Comparison of ENCODE assay signal across 26 mouse cellular contexts in the genomic region with DNA sequence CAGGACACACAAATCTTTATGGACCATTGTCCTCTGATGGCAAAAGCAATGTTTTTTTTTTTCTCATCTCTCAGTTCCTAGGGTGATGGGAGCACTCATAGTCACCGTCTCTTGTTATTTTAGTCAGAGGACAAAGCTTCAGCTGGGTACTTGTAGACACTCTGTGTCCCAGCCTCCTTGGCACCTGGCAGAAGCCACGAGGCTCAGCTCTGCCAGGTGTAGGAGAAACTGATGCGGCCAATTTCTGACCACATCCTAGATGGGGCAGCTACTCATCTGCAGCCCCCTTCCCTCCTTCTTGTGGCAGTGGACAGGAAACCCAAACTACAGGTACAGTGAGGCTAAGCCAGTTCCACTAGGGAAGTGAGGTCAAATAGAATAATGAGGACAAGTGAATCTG.
DNase-seq lines count a peak whose midpoint lies in the region; ATAC-seq and TF ChIP-seq lines count a peak whose summit lies in the region.
"Had no signal": no experiment of that assay in that cellular context is flagged by ENCODE, and none has a peak within 500 bp of the region (broad histone marks: within the 10 kb centered on the region; RNA-seq: fewer than 3 reads in every experiment).

No protein-coding gene starts in this region.

- peak; percentile 39 for DNase-seq in cerebellum, adult 9-10 months
- no peak for DNase-seq in cerebellum, postnatal 36 days
- no peak for DNase-seq in gastrocnemius, adult 2 months
- no peak for DNase-seq in gastrocnemius, adult 18-20 months (ENCODE audit: low spot score)
- DNase-seq in heart, embryonic 10.5 days (ENCODE audit: low spot score), result peak; percentile 35
- no peak for DNase-seq in heart, postnatal 36 days
- DNase-seq in midbrain, embryonic 11.5 days (ENCODE audit: low spot score, missing footprints), result peak; percentile 37
- DNase-seq: adrenal gland, adult 2 months; adrenal gland, postnatal 14 days; embryo, embryonic 11 days; gastrocnemius, postnatal 14 days; heart, postnatal 4 days; kidney, adult 18-20 months; kidney, adult 9 months had no signal

- no peaks in the 10 kb centered on the region for H3K9me3 ChIP-seq in heart, embryonic 10.5 days
- H3K9me3 ChIP-seq in midbrain, embryonic 11.5 days (ENCODE audit: control insufficient read depth, low read length), result no peaks in the 10 kb centered on the region
- H3K9me3 ChIP-seq in midbrain, embryonic 16.5 days (replicated peaks; ENCODE audit: control insufficient read depth, low read length, poor library complexity, severe bottlenecking), result no peaks in the 10 kb centered on the region
- H3K9me3 ChIP-seq: embryonic facial prominence, embryonic 10.5 days; embryonic facial prominence, embryonic 13.5 days; forebrain, embryonic 12.5 days; forebrain, embryonic 15.5 days had no signal

- no peak overlapping the region for H3K4me2 ChIP-seq in midbrain, embryonic 11.5 days
- H3K4me2 ChIP-seq in midbrain, embryonic 16.5 days (ENCODE audit: low read length), result no peak overlapping the region
- H3K4me2 ChIP-seq: embryonic facial prominence, embryonic 13.5 days; forebrain, embryonic 12.5 days; forebrain, embryonic 15.5 days; heart, embryonic 13.5 days; hindbrain, embryonic 14.5 days had no signal

- H3K4me1 ChIP-seq in heart, embryonic 10.5 days, result peaks cover 6% of the 10 kb centered on the region; the same call in 1 of the 2 replicates
- no peaks in the 10 kb centered on the region for H3K4me1 ChIP-seq in midbrain, embryonic 11.5 days (ENCODE audit: control insufficient read depth, insufficient read depth, low read length)
- H3K4me1 ChIP-seq in midbrain, embryonic 16.5 days (ENCODE audit: control insufficient read depth, insufficient read depth, low read length), result no peaks in the 10 kb centered on the region
- H3K4me1 ChIP-seq: forebrain, embryonic 12.5 days; forebrain, embryonic 15.5 days had no signal

- no peaks in the 10 kb centered on the region for H3K36me3 ChIP-seq in heart, embryonic 10.5 days
- H3K36me3 ChIP-seq in midbrain, embryonic 11.5 days (ENCODE audit: control insufficient read depth, insufficient read depth, low read length), result no peaks in the 10 kb centered on the region
- H3K36me3 ChIP-seq in midbrain, embryonic 16.5 days (ENCODE audit: control insufficient read depth, insufficient read depth, low read length), result no peaks in the 10 kb centered on the region
- H3K36me3 ChIP-seq: embryonic facial prominence, embryonic 10.5 days; embryonic facial prominence, embryonic 13.5 days; forebrain, embryonic 12.5 days; forebrain, embryonic 15.5 days; heart, embryonic 13.5 days had no signal

- intact Hi-C loops in gastrocnemius, adult 2 months (cut with DNase I), result loop anchor here (2.0 kb wide), 1 partner anchor 30 kb away; no protein-coding TSS in a partner anchor
- intact Hi-C loops in heart, postnatal 36 days (cut with DNase I), result no loop called here

- peak overlapping the region; percentile 89 for H3K27ac ChIP-seq in gastrocnemius, adult 2 months
- H3K27ac ChIP-seq in heart, embryonic 10.5 days, result no peak overlapping the region
- H3K27ac ChIP-seq in midbrain, embryonic 11.5 days (ENCODE audit: low read depth, low read length), result no peak overlapping the region
- H3K27ac ChIP-seq in midbrain, embryonic 16.5 days (ENCODE audit: low read length), result no peak overlapping the region
- H3K27ac ChIP-seq: embryonic facial prominence, embryonic 10.5 days; embryonic facial prominence, embryonic 13.5 days; forebrain, embryonic 12.5 days; forebrain, embryonic 15.5 days; heart, embryonic 13.5 days; hindbrain, embryonic 14.5 days; hindbrain, postnatal 0 days had no signal

- ATAC-seq in midbrain, embryonic 11.5 days (ENCODE audit: low FRiP score), result no peak
- no peak for ATAC-seq in midbrain, embryonic 16.5 days
- ATAC-seq: CD4-positive, CD25-positive, alpha-beta regulatory T cell, adult 4 months; forebrain, embryonic 15.5 days; hindbrain, postnatal 0 days; inflammation-experienced regulatory T-cells, adult 6 months; intestine, embryonic 16.5 days had no signal

- no peaks in the 10 kb centered on the region for H3K27me3 ChIP-seq in heart, embryonic 10.5 days (ENCODE audit: insufficient read depth, poor library complexity, severe bottlenecking)
- no peaks in the 10 kb centered on the region for H3K27me3 ChIP-seq in midbrain, embryonic 11.5 days (ENCODE audit: control insufficient read depth, insufficient read depth, low read length)
- no peaks in the 10 kb centered on the region for H3K27me3 ChIP-seq in midbrain, embryonic 16.5 days (ENCODE audit: control insufficient read depth, insufficient read depth, low read depth, low read length)
- H3K27me3 ChIP-seq: embryonic facial prominence, embryonic 13.5 days; forebrain, embryonic 12.5 days; forebrain, embryonic 15.5 days; heart, embryonic 13.5 days had no signal

- no peak overlapping the region for H3K4me3 ChIP-seq in gastrocnemius, adult 2 months
- no peak overlapping the region for H3K4me3 ChIP-seq in heart, embryonic 10.5 days
- H3K4me3 ChIP-seq in midbrain, embryonic 11.5 days (ENCODE audit: low read depth, low read length), result no peak overlapping the region
- no peak overlapping the region for H3K4me3 ChIP-seq in midbrain, embryonic 16.5 days (ENCODE audit: low read depth, low read length)
- H3K4me3 ChIP-seq: embryonic facial prominence, embryonic 10.5 days; embryonic facial prominence, embryonic 13.5 days; erythroblast, embryonic 14.5 days; forebrain, embryonic 12.5 days; forebrain, embryonic 15.5 days; heart, embryonic 13.5 days had no signal

- WGBS in heart, embryonic 10.5 days, result 85% methylated on average over 3 of the region's 3 CpGs
- WGBS in midbrain, embryonic 11.5 days, result 93% methylated on average over 3 of the region's 3 CpGs
- 84% methylated on average over 3 of the region's 3 CpGs for WGBS in midbrain, embryonic 16.5 days

- H3K9ac ChIP-seq in midbrain, embryonic 11.5 days (ENCODE audit: low read length), result no peak overlapping the region
- H3K9ac ChIP-seq in midbrain, embryonic 16.5 days (ENCODE audit: low read depth, low read length), result no peak overlapping the region
- H3K9ac ChIP-seq: embryonic facial prominence, embryonic 13.5 days; forebrain, embryonic 12.5 days; forebrain, embryonic 15.5 days; heart, embryonic 13.5 days; hindbrain, embryonic 14.5 days had no signal

- no peak for TF ChIP-seq CTCF in gastrocnemius, adult 2 months (IDR thresholded peaks at IDR 0.05)

Comparison
In these comparisons a context has a peak if more than half of its experiments do, and no peak if none do; other contexts are left out.
1. DNase-seq: peak in cerebellum, adult 9-10 months (single experiment), heart, embryonic 10.5 days (single experiment) and midbrain, embryonic 11.5 days (single experiment); none in cerebellum, postnatal 36 days (0 of 2), gastrocnemius, adult 2 months (single experiment), gastrocnemius, adult 18-20 months (single experiment) and heart, postnatal 36 days (0 of 2).